Mouse (Mus musculus): ENCODE results near the gene Klrb1. TPM values are rescaled to one million over a fixed set of nuclear protein-coding genes. Genes with fewer than 3 reads are reported as not detected.
A peak's percentile ranks its signal among the peaks of the same experiment; 100 is the strongest.
"Not testable (repeated sequence)": the region's sequence is repeated elsewhere in the genome, so short reads cannot be mapped to it uniquely, and the experiment has no call there.

Gene Klrb1
- polyA plus RNA-seq, 1 experiment from 2014 or later = 0.31 TPM

DNA sequence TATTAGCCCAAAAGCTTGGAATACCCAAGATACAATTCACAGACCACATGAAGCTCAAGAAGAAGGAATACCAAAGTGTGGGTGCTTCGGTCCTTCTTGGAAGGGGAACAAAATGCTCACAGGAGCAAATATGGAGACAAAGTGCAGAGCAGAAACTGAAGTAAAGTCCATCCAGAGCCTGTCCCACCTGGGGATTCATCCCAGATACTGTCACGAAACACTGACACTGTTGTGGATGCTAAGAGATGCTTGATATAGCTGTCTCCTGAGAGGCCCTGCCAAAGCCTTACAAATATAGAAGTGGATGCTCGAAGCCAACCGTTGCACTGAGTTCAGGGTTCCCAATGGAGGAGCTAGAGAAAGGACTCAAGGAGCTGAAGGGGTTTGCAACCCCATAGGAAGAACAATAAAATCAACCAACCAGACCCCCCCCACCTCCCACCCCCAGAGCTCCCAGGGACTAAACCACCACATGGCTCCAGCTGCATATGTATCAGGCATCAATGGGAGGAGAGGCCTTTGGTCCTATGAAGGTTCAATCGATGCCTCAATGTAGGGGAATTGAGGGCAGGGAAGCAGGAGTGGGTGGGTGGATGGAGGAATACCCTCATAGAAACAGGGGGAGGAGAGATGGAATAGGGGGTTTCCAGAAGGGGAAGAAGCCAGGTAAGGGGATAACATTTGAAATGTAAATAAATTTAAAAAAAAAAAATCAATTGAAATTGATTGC is 36.5 kb upstream of the Klrb1 start:
- H3K36me3 ChIP-seq = no peaks in the 10 kb centered on the region
- peak overlapping the region; percentile 76 for H3K4me3 ChIP-seq
- H3K4me2 ChIP-seq = peak overlapping the region; percentile 40
- peak overlapping the region; percentile 61; the same call in 1 of the 2 replicates for H3K27ac ChIP-seq (replicated peaks)
- no peak overlapping the region for H3K9ac ChIP-seq
- ATAC-seq (ENCODE audit: low FRiP score, low read depth) = no peak
- H3K9me3 ChIP-seq = no peaks in the 10 kb centered on the region
- H3K4me1 ChIP-seq (replicated peaks) = peaks cover 13% of the 10 kb centered on the region
- H3K27me3 ChIP-seq = no peaks in the 10 kb centered on the region
- 74% methylated on average over 5 of the region's 5 CpGs for WGBS

DNA sequence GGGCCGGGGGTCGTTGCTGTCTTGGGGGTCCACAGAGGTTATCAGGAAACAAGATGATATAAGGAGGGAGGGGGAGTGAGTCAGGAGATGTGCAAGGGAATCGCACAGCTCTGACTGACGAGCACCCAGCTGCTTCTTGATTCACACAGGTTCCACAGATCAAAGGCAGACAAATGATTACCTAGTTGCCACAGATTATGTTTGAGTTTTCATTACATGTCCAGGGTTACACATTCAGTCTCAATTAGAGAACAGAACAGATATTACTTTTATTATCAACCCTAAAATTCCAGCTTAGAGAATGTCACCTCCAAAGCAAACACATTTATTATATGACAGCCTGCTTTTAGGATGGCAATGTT is 32.5 kb upstream of the Klrb1 start:
- H3K9ac ChIP-seq; H3K36me3 ChIP-seq; H3K4me1 ChIP-seq (replicated peaks); H3K4me3 ChIP-seq; H3K27me3 ChIP-seq; H3K4me2 ChIP-seq; H3K9me3 ChIP-seq; H3K27ac ChIP-seq (replicated peaks); ATAC-seq (ENCODE audit: low FRiP score, low read depth): not testable (repeated sequence)
- WGBS = 67% methylated on average over 4 of the region's 4 CpGs

DNA sequence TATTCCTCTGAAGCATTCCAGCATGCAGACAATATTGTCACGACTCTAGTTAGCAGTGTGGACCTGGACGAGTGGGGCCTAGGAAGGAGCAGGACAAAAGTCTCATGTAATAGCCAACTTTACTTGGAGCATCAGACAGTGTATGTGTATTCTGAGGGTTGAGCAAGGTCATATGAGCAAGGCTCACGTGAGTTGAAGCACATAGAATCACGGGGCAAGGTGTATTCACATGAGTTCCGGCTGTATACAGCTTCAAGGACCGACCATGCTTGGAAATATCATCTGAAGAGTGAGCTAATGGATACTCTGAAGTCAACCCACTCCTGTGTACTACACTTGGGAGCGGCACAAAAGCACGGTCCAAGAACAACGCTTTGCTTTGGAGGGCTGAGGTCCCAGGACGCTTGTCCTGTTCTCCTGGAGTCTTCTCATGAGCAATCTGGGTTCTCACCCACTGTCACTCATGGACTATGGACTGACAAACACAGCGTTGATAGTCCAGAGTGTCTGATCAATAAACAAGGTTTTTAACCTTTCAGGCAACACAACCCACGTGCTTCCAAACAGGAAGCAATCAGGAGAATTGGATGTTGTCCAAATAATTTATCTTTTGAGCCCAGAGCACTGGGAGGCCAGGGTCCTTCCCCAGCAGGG is 32.0 kb upstream of the Klrb1 start:
- H3K27ac ChIP-seq (replicated peaks) = peak overlapping the region; percentile 72; the same call in 1 of the 2 replicates
- not testable (repeated sequence) for H3K4me3 ChIP-seq

DNA sequence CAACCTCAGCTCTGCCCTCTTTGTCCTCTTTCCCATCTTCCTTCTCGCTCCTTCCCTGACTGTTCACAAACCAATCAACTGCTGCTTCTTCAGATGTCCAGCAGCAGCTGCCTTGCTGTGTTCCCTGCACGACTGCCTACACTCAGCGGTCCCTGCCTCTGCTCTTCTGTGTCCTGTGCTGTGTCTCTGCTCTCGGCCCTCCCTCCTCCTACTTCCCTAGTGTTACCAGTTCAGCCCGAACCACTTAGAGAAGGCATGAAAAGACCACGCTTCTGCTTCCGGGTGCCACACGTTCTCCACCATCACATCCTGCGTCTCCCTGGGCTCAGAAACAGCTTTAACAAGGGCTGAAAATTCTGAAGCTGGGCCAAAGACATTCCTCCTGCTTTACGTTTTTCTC is 31.4 kb upstream of the Klrb1 start:
- peak overlapping the region; percentile 45 for H3K4me2 ChIP-seq
- H3K4me3 ChIP-seq = not testable (repeated sequence)

More for the DNA sequence above, 32.0 kb upstream of the Klrb1 start:
- not testable (repeated sequence) for H3K27me3 ChIP-seq; H3K36me3 ChIP-seq; ATAC-seq (ENCODE audit: low FRiP score, low read depth); H3K9me3 ChIP-seq; H3K4me1 ChIP-seq (replicated peaks)
- 84% methylated on average over 12 of the region's 12 CpGs for WGBS
- Histone ChIP-seq H3K4me2 (peak overlapping the region; percentile 45; the same call in 1 of the 2 replicates), H3K9ac (0 out of 2 replicates have a peak overlapping the region, but pooled peaks have one; percentile 22)

DNA sequence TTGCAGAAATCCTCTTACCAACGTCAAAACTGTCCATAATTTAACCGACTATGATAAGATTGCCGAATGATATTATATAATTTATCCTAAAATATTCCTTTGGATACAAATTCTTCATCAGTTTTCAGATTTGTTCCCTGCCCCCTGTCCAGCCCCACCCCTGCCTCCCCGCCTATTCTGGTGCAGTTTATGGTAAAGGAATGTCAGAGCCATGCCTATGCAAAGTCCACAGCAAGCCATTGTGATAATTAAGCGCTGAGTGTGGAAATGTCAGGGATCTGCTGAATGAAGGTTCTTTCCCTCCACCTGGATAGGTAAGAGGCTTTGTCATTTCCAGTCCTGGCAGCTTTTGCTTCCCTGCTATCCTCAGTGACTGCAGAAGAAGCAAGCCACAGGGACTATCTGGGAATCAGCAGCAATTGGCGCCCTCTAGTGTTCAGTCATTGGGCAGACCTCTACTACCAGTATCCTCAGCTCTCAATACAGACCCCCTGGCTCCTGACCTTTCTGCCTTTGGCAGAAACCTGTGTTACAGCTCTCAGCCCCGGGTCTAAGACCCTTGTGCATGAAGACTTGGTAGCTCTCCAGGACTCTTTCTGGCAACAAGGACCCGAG is 30.9 kb upstream of the Klrb1 start:
- H3K4me1 ChIP-seq (replicated peaks); H3K9ac ChIP-seq; H3K27me3 ChIP-seq; H3K9me3 ChIP-seq; H3K4me3 ChIP-seq; H3K36me3 ChIP-seq: not testable (repeated sequence)
- H3K27ac ChIP-seq (replicated peaks) = peak overlapping the region; percentile 72
- peak overlapping the region; percentile 45 for H3K4me2 ChIP-seq
- 28% methylated on average over 8 of the region's 8 CpGs for WGBS
- peak; percentile 97 for ATAC-seq (ENCODE audit: low FRiP score, low read depth)

More for the DNA sequence above, 31.4 kb upstream of the Klrb1 start:
- H3K36me3 ChIP-seq; H3K4me1 ChIP-seq (replicated peaks); H3K27me3 ChIP-seq; H3K9me3 ChIP-seq: not testable (repeated sequence)
- ATAC-seq (ENCODE audit: low FRiP score, low read depth) = peak; percentile 71
- peak overlapping the region; percentile 72 for H3K27ac ChIP-seq (replicated peaks)
- 0 out of 2 replicates have a peak overlapping the region, but pooled peaks have one; percentile 22 for H3K9ac ChIP-seq
- 39% methylated on average over 10 of the region's 10 CpGs for WGBS

DNA sequence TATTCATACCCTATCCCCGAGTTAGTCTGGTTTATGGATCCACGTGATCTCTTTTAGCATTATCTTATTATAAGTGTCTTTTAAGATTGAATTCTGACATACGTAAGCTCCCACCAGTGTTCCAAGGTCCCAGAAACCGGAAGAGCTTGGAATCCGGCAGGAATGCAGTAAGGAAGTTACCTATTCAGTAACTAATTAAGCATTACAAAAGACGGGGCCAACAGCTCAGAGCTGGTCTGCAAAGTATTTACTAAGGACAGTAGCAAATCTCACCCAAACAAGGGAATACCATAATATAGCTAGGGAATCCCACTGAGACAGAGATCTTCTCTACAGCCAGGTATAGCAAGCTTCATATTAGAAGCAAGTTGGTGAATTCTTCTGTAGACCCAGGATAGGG is 24.1 kb upstream of the Klrb1 start:
- not testable (repeated sequence) for H3K27ac ChIP-seq (replicated peaks); H3K4me3 ChIP-seq; ATAC-seq (ENCODE audit: low FRiP score, low read depth); H3K9me3 ChIP-seq; H3K9ac ChIP-seq; H3K36me3 ChIP-seq; H3K4me1 ChIP-seq (replicated peaks); H3K4me2 ChIP-seq; H3K27me3 ChIP-seq
- 75% methylated on average over 6 of the region's 6 CpGs for WGBS

DNA sequence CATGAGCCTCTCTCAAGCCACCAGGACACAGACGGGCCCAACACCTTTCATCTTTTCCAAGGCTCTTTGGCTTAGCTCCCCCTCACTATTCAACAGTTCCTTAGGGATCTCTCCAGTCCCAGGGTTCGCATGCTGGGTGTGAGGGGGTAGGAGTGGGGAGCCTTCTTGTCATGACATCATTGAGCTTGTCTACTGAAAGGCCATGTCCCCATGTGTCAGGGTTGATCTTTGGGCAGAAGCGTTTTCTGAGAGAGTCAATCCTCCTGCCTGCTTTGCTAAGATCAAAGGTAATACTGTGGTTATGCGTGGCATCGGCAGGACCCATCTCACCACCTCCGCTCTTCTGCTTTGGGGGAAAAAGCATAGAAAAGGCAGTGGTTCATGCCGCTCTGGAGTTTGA is 14.6 kb upstream of the Klrb1 start:
- 86% methylated on average over 7 of the region's 7 CpGs for WGBS
- no peaks in the 10 kb centered on the region for H3K9me3 ChIP-seq
- H3K9ac ChIP-seq = no peak overlapping the region

DNA sequence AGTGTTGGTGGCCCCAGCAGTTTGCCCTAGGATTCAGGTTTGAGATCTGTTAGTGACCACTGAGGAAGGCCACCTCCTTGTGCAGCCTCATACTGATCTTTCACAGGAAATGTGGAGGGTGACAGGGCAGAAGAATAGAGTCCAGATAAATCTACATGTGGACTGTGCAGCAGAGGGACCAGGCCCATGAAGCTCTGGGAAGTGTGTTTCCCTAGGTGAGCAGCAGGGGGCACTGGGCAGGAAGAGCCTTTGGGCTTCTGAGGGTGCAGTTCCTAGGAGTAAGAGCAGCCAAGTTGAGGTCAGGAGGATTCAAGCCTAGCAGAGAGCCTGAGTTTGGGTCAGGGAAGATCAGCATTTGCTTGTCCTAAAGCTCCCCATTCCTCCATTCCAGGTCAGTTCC is 13.2 kb upstream of the Klrb1 start:
- no peak overlapping the region for H3K9ac ChIP-seq
- H3K4me3 ChIP-seq = no peak overlapping the region
- no peak for ATAC-seq (ENCODE audit: low FRiP score, low read depth)
- no peak overlapping the region for H3K4me2 ChIP-seq
- no peak overlapping the region for H3K27ac ChIP-seq (replicated peaks)
- H3K36me3 ChIP-seq = no peaks in the 10 kb centered on the region
- H3K27me3 ChIP-seq = no peaks in the 10 kb centered on the region
- no peaks in the 10 kb centered on the region for H3K9me3 ChIP-seq
- H3K4me1 ChIP-seq (replicated peaks) = no peaks in the 10 kb centered on the region

More for the DNA sequence above, 14.6 kb upstream of the Klrb1 start:
- H3K4me2 ChIP-seq = no peak overlapping the region
- no peaks in the 10 kb centered on the region for H3K4me1 ChIP-seq (replicated peaks)
- no peak overlapping the region for H3K27ac ChIP-seq (replicated peaks)
- H3K4me3 ChIP-seq = no peak overlapping the region
- H3K27me3 ChIP-seq = no peaks in the 10 kb centered on the region
- ATAC-seq (ENCODE audit: low FRiP score, low read depth) = no peak
- H3K36me3 ChIP-seq = no peaks in the 10 kb centered on the region

DNA sequence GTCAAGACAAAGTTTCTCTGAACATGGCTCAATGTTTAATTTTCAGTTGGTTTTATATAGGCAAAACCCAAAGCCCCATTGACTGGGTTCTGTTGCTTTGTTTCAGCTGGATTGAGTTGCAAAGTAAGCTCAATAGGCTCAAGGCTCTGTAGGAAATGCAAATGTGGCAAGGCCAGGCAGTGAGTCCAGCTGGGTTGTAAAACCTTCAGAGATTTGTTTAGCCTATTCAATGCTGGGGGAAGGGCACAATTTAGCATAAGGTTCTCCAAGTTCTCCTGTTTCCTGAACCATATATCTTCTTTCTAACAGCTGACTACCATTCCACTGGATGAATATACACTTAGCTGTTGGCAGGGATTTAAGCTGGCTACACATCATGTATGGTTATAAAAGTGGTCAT is 12.0 kb upstream of the Klrb1 start:
- ATAC-seq (ENCODE audit: low FRiP score, low read depth) = no peak
- no peaks in the 10 kb centered on the region for H3K27me3 ChIP-seq
- H3K4me3 ChIP-seq = no peak overlapping the region
- H3K9me3 ChIP-seq = no peaks in the 10 kb centered on the region
- H3K4me1 ChIP-seq (replicated peaks) = no peaks in the 10 kb centered on the region
- no peaks in the 10 kb centered on the region for H3K36me3 ChIP-seq
- no peak overlapping the region for H3K27ac ChIP-seq (replicated peaks)
- H3K9ac ChIP-seq = no peak overlapping the region
- H3K4me2 ChIP-seq = no peak overlapping the region

DNA sequence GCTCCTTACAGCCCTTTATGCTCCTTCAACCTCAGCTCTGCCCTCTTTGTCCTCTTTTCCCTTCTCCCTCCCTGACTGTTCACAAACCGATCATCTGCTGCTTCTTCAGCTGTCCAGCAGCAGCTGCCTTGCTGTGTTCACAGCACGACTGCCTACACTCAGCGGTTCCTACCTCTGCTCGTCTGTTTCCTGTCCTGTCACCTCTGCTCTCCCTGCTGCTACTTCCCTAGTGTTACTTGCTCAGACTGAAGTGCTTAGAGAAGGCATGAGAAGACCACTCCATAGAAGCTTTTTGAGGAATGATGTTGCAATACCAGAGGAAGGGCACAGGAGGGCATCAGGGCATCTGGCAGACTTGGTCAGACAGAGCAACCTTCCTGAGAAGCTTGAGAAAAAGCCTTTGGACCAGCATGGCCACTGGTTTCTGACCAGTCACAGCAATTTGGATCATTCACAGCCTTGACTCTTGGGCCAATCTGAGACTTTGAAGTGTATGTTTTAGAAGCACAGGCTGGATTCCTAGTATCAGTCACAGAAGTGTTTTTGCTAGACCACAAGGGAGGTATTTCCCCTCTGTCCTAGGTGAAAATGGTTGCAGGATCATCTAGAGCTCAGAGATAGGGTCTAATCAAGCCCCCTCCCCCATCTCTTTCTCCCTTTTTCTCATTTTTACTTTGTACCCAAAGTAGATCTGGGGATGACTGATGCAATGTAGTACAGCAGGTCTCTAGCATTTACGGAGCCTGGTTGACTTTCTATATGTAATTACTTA is 11.2 kb upstream of the Klrb1 start:
- 68% methylated on average over 5 of the region's 5 CpGs for WGBS
- Histone ChIP-seq H3K4me3 (no peak overlapping the region), H3K36me3 (no peaks in the 10 kb centered on the region), H3K4me1 (replicated peaks) (no peaks in the 10 kb centered on the region), H3K4me2 (no peak overlapping the region), H3K27me3 (no peaks in the 10 kb centered on the region), H3K27ac (replicated peaks) (no peak overlapping the region), H3K9ac (no peak overlapping the region), H3K9me3 (no peaks in the 10 kb centered on the region)
- ATAC-seq (ENCODE audit: low FRiP score, low read depth) = no peak

DNA sequence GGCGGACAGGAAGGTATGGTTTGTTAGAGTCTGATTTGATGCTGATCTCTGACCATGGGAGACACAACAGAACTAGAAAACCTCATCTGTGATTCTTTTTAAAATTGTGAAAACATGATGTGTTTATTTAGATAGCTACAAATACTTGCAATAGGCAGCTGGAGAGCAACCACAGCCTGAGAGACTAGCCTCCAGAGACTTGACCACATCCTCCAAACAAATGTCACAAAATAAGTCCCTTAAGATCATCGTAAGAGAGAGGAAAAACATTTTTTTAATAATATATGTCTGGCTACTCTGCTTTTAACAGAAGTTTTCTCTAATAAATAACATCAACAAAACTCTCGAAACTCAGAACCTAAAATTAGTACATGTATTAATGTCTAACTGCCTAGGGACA is 9.2 kb upstream of the Klrb1 start:
- H3K4me3 ChIP-seq = no peak overlapping the region
- no peak for ATAC-seq (ENCODE audit: low FRiP score, low read depth)
- no peak overlapping the region for H3K4me2 ChIP-seq
- WGBS = 90% methylated on average over 3 of the region's 3 CpGs
- H3K27me3 ChIP-seq = no peaks in the 10 kb centered on the region
- H3K9me3 ChIP-seq = no peaks in the 10 kb centered on the region
- no peaks in the 10 kb centered on the region for H3K36me3 ChIP-seq
- no peak overlapping the region for H3K27ac ChIP-seq (replicated peaks)
- H3K4me1 ChIP-seq (replicated peaks) = no peaks in the 10 kb centered on the region
- no peak overlapping the region for H3K9ac ChIP-seq

DNA sequence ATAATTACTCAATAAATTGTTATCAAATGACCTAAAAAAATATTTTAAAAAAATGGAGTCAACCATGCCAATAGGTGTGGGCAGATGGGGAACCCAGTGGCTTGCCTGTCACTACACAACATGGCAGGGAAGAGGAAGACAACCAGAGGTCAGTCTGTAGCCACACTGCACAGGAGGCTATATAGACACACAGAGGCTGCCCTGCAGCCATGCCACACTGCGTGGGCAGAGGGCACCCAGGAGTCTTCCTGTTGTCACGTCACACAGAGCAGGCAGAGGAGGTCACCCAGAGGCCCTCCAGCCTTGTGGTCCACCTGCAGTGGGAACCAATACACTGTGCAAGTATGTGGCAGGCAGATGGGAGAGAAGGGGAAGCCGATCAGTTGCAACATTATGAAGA is 21.2 kb downstream of the Klrb1 start:
- no peak overlapping the region for H3K9ac ChIP-seq
- H3K9me3 ChIP-seq = no peaks in the 10 kb centered on the region
- H3K36me3 ChIP-seq = no peaks in the 10 kb centered on the region
- no peaks in the 10 kb centered on the region for H3K4me1 ChIP-seq (replicated peaks)
- H3K4me2 ChIP-seq = no peak overlapping the region
- no peaks in the 10 kb centered on the region for H3K27me3 ChIP-seq
- no peak for ATAC-seq (ENCODE audit: low FRiP score, low read depth)
- H3K27ac ChIP-seq (replicated peaks) = no peak overlapping the region
- no peak overlapping the region for H3K4me3 ChIP-seq
- WGBS = 87% methylated on average over 3 of the region's 3 CpGs

Measured in hindbrain, embryonic 15.5 days (tissue).